Mouse (Mus musculus) left cerebral cortex, adult 18-20 months (tissue): ENCODE data around the gene Gltpd2. TPM values are rescaled to one million over a fixed set of nuclear protein-coding genes. Genes with fewer than 3 reads are reported as not detected.
"Not testable (repeated sequence)": the region's sequence is repeated elsewhere in the genome, so short reads cannot be mapped to it uniquely, and the experiment has no call there.

Experiments
- DNase-seq, 2 experiments: peaks; one replicate each; pipeline ENCODE4 v3.0.0; 2021 to 2022; ENCODE audit warnings: low spot score in 2 of 2, mixed read lengths in 1 of 2
- long read RNA-seq, 2 experiments: library from polyadenylated mRNA; stranded (forward); transcript quantifications; one replicate each; pipeline ENCODE4 v2.0.0; 2021
- total RNA-seq, 2 experiments: library from RNA; stranded (reverse); gene quantifications; 2 replicates each; pipeline ENCODE4 v1.2.3; 2021

The Gltpd2 gene
- total RNA-seq = not detected
- long read RNA-seq, experiment 1 = 0 reads
- long read RNA-seq, experiment 2 = 0 reads

- no peak for DNase-seq
Observed at GRCm38 (mm10) chr11:70518923-70519322, at the start of gene Gltpd2. TSS of gene Gltpd2 (plus strand) at chr11:70519196.

GRCm38 (mm10) chr11:70469764-70470163 is 49.2 kb upstream of the Gltpd2 start:
- DNase-seq = no peak

- DNase-seq = no peak
Observed at GRCm38 (mm10) chr11:70472716-70473115, 46.3 kb upstream of the Gltpd2 start.

GRCm38 (mm10) chr11:70473291-70473690 is 45.7 kb upstream of the Gltpd2 start:
- DNase-seq = not testable (repeated sequence)

GRCm38 (mm10) chr11:70474872-70475534 is 44.0 kb upstream of the Gltpd2 start:
- DNase-seq = no peak

GRCm38 (mm10) chr11:70485498-70485897 is 33.5 kb upstream of the Gltpd2 start:
- no peak for DNase-seq

GRCm38 (mm10) chr11:70487816-70488215 is 31.2 kb upstream of the Gltpd2 start:
- no peak for DNase-seq

GRCm38 (mm10) chr11:70489138-70489537 is 29.9 kb upstream of the Gltpd2 start:
- peak in 1 of 2 experiments; percentile 16 for DNase-seq

GRCm38 (mm10) chr11:70489684-70490083 is 29.3 kb upstream of the Gltpd2 start:
- DNase-seq = no peak

- no peak for DNase-seq
Observed at GRCm38 (mm10) chr11:70499566-70500475, 19.2 kb upstream of the Gltpd2 start.

GRCm38 (mm10) chr11:70500476-70500812 is 18.6 kb upstream of the Gltpd2 start:
- DNase-seq = no peak

- no peak for DNase-seq
Observed at GRCm38 (mm10) chr11:70502018-70502417, 17.0 kb upstream of the Gltpd2 start.

GRCm38 (mm10) chr11:70504970-70505369 is 14.0 kb upstream of the Gltpd2 start, which contains the start of gene Tm4sf5:
TSS of gene Tm4sf5 (plus strand) at chr11:70505244.
- DNase-seq = no peak

- DNase-seq = peak; percentile 35 to 38
Observed at GRCm38 (mm10) chr11:70506385-70506784, 12.6 kb upstream of the Gltpd2 start.

- no peak for DNase-seq
Observed at GRCm38 (mm10) chr11:70506962-70507515, 12.0 kb upstream of the Gltpd2 start.

GRCm38 (mm10) chr11:70509753-70510564 is 9.0 kb upstream of the Gltpd2 start:
- peak; percentile 33 to 46 for DNase-seq

GRCm38 (mm10) chr11:70511242-70511641 is 7.8 kb upstream of the Gltpd2 start:
- DNase-seq = no peak

- DNase-seq = no peak
Observed at GRCm38 (mm10) chr11:70511825-70512224, 7.2 kb upstream of the Gltpd2 start.

GRCm38 (mm10) chr11:70512709-70513342 is 6.2 kb upstream of the Gltpd2 start:
- no peak for DNase-seq

- no peak for DNase-seq
Observed at GRCm38 (mm10) chr11:70513520-70513919, 5.5 kb upstream of the Gltpd2 start.

GRCm38 (mm10) chr11:70514288-70514687 is 4.7 kb upstream of the Gltpd2 start, which contains the start of gene Vmo1:
TSS of gene Vmo1 (minus strand) at chr11:70514616.
- no peak for DNase-seq
